Mouse (Mus musculus): ENCODE measurements around the gene Thsd1. TPM values are rescaled to one million over a fixed set of nuclear protein-coding genes. Genes with fewer than 3 reads are reported as not detected.
A peak's percentile ranks its signal among the peaks of the same experiment; 100 is the strongest.

The Thsd1 gene
- total RNA-seq (2021), result 1 to 10 TPM; 3.2 to 3.6 TPM
- long read RNA-seq, experiment 1, full-length matches to known transcripts, result 5 of 7 reads
- long read RNA-seq, experiment 1, partial matches to known transcripts, result 1 of 7 reads
- long read RNA-seq, experiment 1, other reads (novel, unspliced or antisense), result 1 of 7 reads
- long read RNA-seq, experiment 2, full-length matches to known transcripts, result 2 of 6 reads
- long read RNA-seq, experiment 2, partial matches to known transcripts, result 0 of 6 reads
- long read RNA-seq, experiment 2, other reads (novel, unspliced or antisense), result 4 of 6 reads

DNA sequence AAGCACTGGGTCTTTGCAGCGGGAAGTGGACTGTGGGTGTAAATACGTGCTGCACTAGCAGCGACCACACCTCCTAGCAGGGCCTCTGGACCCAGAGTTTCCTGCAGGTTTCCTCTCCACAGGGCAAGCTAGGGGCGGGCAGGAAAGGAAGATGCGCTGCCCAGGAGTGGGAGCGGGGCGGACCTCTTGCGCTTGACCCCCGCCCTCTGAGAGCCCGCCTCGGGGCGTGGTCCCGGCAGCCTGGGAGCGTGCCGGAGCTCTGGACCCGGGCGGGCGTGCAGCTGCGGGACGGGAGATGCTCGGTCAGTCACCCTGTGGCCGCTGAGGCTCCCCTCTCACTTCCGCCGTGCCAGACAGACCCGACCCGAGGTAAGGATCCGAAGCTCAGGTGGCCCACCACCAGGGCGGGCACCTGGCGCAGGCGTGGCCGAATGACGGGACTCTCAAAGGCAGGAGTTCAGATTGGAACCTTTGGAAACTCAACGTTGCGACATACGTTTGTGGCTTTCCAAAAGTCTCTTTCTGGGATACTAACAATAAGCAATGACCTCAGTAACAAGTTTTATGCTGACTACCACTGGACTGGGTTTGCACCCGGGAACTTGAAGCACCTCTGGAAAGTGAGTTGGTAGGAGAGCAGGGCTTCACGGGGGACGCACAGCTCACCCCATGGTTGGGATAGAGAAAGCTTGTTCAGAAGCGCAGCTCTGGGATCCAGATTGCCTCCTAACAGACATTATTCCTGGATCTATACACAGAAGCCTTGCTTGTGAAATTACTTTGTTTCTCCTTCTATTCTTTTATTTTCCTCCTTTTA lies at the start of gene Thsd1:
Gene Thsd1 (plus strand): TSS at position 253 of the 817 bp plus-strand sequence.
- DNase-seq (ENCODE audit: low spot score in 2 of 2), result peak in 1 of 2 experiments; percentile 9

- no peak for DNase-seq (ENCODE audit: low spot score in 2 of 2)
Measured at GRCm38 (mm10) chr8:22184884-22185283, 42.2 kb upstream of the Thsd1 start.

- peak; percentile 78 to 87 for DNase-seq (ENCODE audit: low spot score in 2 of 2)
Measured at GRCm38 (mm10) chr8:22185431-22186397, 41.4 kb upstream of the Thsd1 start, which contains the start of gene Ckap2. Gene Ckap2, minus strand, starts transcription at chr8:22185819.

GRCm38 (mm10) chr8:22192660-22193431 lies 34.3 kb upstream of the Thsd1 start, which contains the start of gene Vps36:
Gene Vps36, plus strand, starts transcription at chr8:22192809.
- DNase-seq (ENCODE audit: low spot score in 2 of 2), result peak; percentile 83 to 86

- DNase-seq (ENCODE audit: low spot score in 2 of 2), result peak in 1 of 2 experiments; percentile 21
Measured at GRCm38 (mm10) chr8:22193432-22194010, 33.6 kb upstream of the Thsd1 start.

DNA sequence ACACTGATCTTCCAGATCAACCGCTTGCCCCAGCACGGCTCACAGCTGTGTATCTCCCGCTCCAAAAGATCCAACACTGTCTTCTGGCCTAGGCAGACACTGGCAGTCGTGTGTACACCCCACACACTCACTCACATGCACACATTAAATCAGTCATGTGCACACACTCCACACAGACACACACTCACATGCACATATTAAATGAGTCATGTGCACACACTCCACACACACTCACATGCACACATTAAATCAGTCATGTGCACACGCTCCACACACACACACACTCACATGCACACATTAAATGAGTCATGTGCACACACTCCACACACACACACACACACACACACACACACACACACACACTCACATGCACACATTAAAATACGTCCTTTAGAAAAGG lies 29.2 kb upstream of the Thsd1 start:
- no peak for DNase-seq (ENCODE audit: low spot score in 2 of 2)

- DNase-seq (ENCODE audit: low spot score in 2 of 2), result no peak
Measured at GRCm38 (mm10) chr8:22199481-22199880, 27.6 kb upstream of the Thsd1 start.

- DNase-seq (ENCODE audit: low spot score in 2 of 2), result no peak
Measured at GRCm38 (mm10) chr8:22207535-22207934, 19.6 kb upstream of the Thsd1 start.

DNA sequence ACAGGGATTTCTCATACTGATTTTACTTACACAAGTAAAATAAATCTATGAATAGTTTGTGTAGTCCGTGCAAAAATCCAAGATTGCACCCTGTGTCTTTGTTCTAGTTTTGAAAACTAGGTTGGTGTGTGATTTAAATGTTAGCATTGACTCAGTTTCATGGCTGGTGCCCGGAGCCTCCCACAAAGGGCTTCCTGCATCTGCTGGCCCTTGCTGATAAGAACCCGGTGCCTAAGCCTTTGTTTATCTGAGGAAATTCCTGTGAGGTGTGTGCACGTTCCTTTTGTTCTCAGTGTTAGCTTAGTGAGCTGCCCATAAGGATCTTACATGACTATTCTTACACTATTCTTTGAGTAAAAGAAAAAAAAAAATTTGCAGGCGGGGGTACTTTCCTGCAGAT lies 18.1 kb upstream of the Thsd1 start:
- DNase-seq (ENCODE audit: low spot score in 2 of 2), result no peak

DNA sequence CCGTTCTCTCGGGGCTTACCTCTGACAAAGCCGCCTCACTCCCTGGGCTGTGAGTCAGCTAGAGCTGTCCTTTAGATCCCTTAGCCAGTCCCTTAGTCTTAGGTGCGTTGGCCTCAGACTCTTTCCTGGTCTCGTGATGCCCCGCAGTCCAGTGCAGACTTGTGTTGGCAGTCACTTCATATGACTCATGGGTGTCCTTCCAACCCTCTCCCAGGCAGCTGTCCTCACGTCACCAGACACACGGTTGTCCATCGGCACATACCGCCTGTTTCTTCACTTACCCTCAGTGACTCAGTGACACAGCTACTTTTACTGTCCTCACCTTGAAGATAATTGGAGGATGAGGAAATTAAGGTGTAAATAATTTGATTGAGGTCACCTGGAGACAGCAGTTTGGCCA lies 12.3 kb upstream of the Thsd1 start:
- DNase-seq (ENCODE audit: low spot score in 2 of 2), result no peak

DNA sequence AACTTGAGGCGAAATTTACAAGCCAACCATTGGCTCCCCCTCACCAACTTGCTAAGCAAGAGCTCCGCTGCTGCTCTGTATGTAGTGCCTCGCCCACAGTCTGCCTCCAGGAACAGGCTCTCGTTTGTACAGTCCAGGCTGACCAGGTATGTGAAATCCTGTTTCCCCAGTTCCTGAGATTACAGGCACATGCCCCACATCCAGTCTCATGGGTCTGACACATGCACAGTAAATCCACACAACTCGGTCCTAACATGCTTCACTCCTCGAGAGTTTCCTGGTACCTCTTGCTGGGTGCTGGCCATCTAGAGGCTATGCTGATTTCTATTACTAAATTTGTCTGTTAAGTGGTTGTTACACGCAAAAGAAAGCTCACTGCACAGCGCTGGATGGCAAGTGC lies 752 bp upstream of the Thsd1 start:
- no peak for DNase-seq (ENCODE audit: low spot score in 2 of 2)

DNA sequence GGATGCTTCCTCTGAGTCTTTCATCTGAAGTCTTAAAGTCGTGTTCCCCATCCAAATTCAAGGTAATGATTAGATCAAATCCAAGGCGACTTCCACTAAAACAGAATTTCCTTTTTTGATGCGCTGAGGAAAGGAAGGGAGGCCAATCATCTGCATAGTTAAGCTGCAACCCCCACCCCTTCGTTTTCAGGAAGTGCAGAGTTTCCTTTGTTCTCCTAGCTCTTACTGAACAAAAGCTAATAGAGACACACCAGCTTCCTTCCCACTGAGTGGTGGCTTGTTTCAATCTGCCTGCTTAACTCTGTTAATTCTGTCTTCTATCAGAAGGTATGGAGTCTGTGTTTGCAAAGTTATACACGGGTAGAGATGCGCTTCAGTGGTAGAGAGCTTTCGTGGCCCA lies 1.5 kb downstream of the Thsd1 start:
- no peak for DNase-seq (ENCODE audit: low spot score in 2 of 2)

DNA sequence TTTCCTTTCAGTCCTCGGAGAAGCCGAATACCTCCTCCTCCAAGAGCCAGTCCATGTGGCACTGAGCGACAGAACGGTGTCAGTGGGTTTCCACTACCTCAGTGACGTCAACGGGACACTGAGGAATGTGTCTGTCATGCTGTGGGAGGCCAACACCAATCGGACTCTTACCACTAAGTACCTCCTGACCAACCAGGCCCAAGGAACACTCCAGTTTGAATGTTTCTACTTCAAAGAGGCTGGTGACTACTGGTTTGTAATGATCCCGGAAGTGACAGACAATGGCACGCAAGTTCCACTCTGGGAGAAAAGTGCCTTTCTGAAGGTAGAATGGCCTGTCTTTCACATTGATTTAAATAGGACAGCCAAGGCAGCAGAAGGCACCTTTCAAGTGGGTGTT lies 15.9 kb downstream of the Thsd1 start:
- no peak for DNase-seq (ENCODE audit: low spot score in 2 of 2)

DNA sequence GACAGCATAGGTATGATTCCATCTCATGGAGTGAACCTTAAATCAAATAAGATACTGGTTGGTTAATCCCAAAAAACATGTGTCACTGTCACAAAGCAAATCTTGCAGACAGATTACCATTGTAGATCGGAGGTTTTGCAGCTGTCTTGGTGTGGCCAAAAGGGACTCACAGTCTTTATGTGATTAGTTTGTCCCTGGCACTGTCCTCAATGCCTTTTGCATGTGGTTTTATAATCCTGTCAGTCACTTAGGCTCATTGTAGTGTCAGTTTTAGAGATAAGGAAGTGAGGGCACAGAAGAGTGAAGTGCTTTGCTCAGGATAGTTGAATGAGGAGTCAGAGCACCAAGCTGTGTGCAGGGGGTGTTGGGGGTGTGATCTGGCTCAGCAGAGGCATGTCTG lies 18.6 kb downstream of the Thsd1 start:
- no peak for DNase-seq (ENCODE audit: low spot score in 2 of 2)

- DNase-seq (ENCODE audit: low spot score in 2 of 2), result no peak
Measured at GRCm38 (mm10) chr8:22247956-22248355, 20.8 kb downstream of the Thsd1 start.

- no peak for DNase-seq (ENCODE audit: low spot score in 2 of 2)
Measured at GRCm38 (mm10) chr8:22249080-22249479, 22.0 kb downstream of the Thsd1 start.

- no peak for DNase-seq (ENCODE audit: low spot score in 2 of 2)
Measured at GRCm38 (mm10) chr8:22258946-22259450, 31.9 kb downstream of the Thsd1 start.

GRCm38 (mm10) chr8:22259531-22259930 lies 32.4 kb downstream of the Thsd1 start:
- no peak for DNase-seq (ENCODE audit: low spot score in 2 of 2)

DNA sequence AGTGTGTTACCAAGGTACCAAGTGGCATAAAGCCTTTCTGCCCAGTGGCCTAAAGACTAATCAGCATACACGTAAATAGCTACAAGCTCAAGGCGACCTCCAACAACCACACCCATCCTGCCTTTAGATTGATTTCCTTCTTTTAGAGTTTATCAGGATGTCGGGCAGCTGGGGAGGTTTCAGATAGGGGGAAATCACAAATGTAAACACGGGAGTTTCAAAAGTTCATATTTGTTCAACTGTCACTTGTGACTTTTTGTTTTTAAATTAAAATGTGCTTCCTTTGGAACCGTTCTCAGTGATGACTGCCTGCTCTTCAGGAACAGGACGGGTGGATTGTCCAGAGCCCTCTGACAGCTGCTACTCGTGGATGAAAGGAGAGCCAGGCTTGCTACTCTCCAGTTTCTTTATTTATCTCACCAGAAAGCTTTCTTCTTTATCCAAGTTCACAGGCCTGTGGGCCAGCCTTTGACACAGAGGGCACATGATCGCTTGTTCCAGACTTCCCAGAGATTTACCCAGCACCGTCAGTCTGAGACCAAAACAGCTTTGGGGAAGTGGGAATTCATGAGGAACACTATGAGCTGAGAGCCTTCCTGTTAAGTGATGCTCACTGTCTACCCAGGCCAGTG lies 33.1 kb downstream of the Thsd1 start:
- DNase-seq (ENCODE audit: low spot score in 2 of 2), result no peak
